Mouse (Mus musculus) kidney, adult 8-10 months (tissue): ENCODE measurements around the gene Dapk2.
A peak's percentile ranks its signal among the peaks of the same experiment; 100 is the strongest.
"Not testable (repeated sequence)": the region's sequence is repeated elsewhere in the genome, so short reads cannot be mapped to it uniquely, and the experiment has no call there.

Experiments
- DNase-seq, 2 experiments: peaks; one replicate each; pipeline ENCODE4 v3.0.0; 2022

Dapk2 gene

DNA sequence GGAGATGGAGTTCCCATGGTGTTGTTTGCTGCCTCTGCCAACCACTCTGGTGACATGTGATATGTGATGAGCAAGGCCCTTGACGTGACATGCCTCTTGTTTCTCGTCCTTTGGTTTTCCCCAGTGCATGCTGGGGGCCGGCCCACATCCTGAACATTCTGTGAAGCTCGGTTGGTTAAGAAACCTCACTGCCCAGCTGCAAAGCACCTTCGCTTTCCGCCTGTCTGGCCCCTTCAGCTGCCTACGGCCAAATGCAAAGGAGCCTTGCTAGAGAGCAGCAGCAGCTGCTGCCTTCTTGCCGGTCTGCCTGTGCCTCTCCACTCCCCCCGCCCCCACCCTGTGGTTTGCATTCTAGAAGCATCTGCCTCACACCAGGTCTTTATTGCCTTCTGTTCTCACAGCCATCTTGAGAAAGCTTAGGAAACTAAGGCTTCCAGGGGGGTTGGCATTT is 123.5 kb downstream of the Dapk2 start:
- no peak for DNase-seq

GRCm38 (mm10) chr9:66282582-66282981 is 124.6 kb downstream of the Dapk2 start:
- no peak for DNase-seq

GRCm38 (mm10) chr9:66283565-66284203 is 125.7 kb downstream of the Dapk2 start:
- peak; percentile 68 to 85 for DNase-seq

- not testable (repeated sequence) for DNase-seq
Measured at GRCm38 (mm10) chr9:66285241-66285640, 127.2 kb downstream of the Dapk2 start.

GRCm38 (mm10) chr9:66285901-66286300 is 127.9 kb downstream of the Dapk2 start:
- DNase-seq: no peak

DNA sequence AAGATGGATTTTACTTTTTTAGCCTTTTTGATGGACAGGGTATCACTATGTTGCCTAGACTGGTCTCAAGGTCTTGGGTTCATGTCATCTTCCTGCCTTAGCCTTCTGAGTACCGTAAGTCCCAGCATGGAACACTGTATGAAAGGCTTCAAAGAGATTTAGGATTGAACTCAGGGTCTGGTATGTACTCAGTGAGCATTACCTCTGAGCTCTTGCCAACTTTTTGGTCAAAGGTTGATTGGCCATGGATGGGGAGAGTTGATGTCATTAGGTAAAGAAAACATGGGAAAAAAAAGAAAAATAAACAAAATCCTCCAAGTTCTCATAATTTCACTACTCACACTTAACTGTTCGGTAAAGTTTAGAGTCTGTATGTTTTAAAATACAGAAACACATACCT is 132.7 kb downstream of the Dapk2 start:
- no peak for DNase-seq

DNA sequence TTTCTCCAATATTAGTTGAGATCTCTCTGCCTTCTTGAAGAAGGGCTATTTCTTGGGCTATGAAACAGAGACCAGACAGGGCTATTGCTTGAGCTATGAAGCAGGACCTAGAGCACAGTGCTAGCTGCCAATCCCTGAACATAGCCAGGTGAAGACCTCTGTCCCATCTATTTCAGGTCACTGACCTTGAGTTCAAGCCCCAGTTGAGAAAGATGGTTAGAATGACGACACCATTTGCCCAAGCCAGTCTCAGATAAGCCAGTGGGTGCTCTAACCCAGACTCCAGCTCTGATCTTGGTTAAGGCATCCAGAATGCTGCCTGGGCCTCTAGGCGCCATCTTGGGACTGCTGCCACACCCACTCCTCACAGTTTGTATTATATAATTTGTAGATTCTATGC is 135.3 kb downstream of the Dapk2 start:
- no peak for DNase-seq

DNA sequence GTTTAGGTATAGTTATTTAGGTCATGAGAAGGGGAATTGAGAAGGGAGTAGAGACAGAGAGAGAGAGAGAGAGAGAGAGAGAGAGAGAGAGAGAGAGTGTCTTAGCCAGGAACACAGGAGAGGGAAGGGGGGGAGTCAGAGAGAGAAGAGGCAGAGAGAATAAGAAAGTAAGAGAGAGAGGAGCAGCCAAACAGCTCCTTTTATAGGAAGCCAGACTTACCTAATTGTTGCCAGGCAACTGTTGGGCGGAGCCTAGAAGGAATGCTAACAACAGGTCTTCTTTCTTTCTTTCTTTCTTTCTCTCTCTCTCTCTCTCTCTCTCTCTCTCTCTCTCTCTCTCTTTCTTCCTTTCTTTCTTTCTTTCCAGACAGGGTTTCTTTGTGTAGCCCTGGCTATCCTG is 136.2 kb downstream of the Dapk2 start:
- DNase-seq: no peak

DNA sequence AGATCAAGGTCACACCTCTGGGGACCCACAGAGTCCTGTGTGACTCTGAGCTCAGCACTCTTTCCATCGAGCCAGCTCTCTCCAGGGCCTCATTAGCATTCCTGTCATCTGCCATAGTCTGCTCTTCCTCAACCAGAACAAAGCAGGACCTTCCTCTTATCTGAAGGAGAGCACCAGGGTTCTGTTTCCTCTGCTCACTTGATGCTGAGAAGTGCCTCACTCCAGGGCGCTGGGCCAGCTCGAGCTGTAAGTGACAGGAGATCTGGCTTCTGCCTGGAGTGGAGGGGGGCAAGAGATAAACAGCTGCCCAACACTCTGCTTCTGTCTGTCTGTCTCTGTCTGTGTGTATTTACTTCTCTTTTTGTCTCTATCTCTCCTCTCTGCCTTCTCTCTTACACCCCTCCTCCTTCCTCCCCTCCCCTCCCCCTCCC is 137.0 kb downstream of the Dapk2 start:
- DNase-seq: no peak

DNA sequence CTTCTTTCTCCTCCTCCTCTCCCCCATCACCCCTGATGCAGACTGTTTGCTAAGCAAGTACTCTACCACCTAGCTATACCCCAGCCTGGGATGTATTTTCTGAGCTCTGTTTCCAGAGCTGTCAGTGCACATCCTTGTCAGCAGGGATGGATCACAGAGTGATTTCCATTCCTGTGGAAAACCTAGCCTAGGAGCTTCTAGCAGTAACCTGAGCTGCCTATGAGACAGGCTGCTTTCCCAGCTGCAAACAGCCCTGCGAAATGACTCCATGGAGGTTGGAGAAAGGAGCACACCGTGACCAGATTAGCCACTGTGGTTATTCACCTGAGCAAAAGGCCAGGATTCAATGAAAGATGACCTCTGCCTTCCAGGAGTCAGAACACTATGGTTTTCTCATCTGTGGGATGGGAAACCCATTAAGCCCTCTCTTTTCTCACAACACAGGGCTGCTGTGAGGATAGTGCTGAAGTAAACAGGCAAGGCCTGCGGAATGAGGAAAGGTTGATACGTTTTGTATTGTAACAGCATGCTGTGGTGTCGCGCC is 137.6 kb downstream of the Dapk2 start:
- no peak for DNase-seq

DNA sequence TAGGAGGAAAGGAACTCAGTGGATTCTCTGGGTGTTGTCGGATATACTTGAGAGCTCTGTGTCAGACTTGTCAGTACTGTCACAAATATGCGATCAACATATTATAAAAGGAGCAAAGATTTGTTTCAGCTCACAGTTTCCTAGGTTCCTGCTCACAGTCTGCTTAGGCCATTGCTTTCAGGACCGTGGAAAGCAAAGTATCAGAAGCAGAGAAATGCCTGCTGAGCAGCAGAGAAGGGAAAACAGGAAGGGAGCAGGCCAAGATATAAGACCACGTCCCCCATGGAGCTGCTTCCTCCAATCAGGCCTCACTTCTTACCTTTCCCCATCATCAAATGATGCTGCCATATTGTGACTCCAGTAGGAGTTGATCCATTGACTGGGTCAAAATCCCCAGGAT is 140.8 kb downstream of the Dapk2 start:
- no peak for DNase-seq

- DNase-seq: no peak
Measured at GRCm38 (mm10) chr9:66300448-66301027, 142.5 kb downstream of the Dapk2 start.

- DNase-seq: no peak
Measured at GRCm38 (mm10) chr9:66304320-66305090, 146.5 kb downstream of the Dapk2 start.

DNA sequence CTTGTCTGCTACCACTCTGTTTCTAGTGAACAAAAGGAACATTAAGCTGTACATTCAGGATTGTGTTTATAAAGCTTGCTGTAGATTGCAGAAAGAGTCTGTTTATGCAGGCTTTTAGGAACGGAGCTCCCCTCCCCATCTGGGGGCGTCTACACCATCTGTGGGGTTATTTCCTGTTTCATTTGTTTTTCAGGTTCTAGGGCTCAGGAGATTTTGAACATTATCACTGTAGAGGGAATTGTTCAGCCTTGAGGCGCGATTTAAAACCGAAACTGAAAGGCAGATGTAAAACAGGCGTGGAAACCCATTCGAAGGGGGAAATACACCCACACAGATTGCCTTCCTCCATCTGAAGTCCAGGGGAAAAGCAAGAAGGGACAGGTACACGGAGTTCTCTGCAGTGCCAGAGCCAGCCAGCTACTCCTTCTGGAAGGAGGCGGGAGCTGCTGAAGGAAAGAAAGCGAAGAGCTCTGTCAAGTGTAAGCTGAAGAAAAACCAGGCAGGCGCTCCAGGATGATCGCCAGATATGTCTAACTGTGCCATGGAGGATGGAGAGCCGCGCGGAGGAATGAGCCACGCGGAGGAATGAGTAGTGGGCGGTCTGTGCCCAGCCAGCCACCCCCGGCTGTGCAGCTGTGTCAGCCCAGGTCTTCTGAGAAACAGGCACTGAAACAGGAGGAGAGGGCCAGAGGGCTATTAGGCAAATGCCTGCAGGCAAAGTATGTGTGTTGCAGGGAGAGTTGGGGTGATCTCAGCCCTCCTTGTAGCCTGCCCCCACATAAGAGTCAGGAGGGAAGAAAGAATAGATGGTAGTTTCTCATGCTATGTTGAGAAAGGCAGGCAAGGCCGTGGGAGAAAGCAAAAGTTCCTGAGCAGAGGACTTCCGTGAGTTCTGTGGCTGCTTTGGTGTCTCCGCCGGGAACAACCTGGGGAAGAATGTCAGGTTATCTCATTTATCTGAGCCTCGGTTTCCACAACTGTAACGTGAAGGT is 147.4 kb downstream of the Dapk2 start:
- peak in 1 of 2 experiments; percentile 19 for DNase-seq

- DNase-seq: no peak
Measured at GRCm38 (mm10) chr9:66306414-66306813, 148.4 kb downstream of the Dapk2 start.

- peak in 1 of 2 experiments; percentile 24 for DNase-seq
Measured at GRCm38 (mm10) chr9:66307341-66307740, 149.3 kb downstream of the Dapk2 start.

GRCm38 (mm10) chr9:66308741-66309140 is 150.7 kb downstream of the Dapk2 start:
- DNase-seq: no peak

DNA sequence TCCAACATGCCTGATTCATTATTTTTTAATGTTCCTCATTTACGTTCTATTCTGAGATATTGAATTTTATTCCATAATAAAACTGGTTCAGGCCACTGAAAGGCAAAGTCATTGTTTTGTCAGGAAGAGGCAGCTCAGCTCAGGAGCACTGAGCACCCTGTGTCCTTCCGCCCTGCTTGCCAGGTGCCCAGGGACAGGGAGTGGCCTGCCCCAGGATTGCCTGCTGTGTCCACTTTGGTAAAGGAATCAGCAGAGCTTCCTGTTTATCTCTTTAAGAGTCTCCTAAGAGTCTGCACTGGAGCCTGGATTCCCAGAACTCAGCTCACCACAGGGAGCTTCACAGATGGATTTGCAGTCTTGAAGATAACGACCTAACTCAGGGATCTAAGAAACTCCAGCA is 153.4 kb downstream of the Dapk2 start:
- peak; percentile 8 to 19 for DNase-seq

DNA sequence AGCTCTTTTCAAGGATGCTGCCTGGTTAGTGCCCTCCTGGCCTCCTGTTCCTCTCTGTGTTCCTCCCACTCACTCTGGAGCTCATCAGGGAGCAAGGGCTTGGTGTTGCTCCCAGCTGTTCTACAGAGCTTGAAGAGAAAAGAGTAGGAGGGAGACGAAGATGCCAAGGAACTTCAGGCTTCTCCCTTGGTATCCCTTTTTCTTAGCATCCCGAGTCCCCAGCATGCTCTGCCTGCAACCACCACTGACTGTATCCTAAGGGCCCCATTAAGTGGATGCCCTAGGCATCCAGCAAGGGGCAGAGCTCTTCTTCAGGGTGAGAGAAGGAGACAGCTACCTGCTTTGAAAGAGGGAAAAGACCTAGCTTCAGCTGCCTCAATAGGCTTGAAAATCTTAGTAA is 158.6 kb downstream of the Dapk2 start:
- no peak for DNase-seq
